Mouse (Mus musculus) limb, embryonic 11.5 days (tissue): ENCODE results near the gene Qrich2. TPM values are rescaled to one million over a fixed set of nuclear protein-coding genes. Genes with fewer than 3 reads are reported as not detected.

ENCODE experiments used
- ATAC-seq: fragments of 200-750 bp; cut with Nextera tagmentation; 2 replicates; pipeline ENCODE4 v1.8.0; 2017; ENCODE audit warnings: low read depth; ENCODE audit not compliant: insufficient number of reproducible peaks, low FRiP score, low TSS enrichment
- DNase-seq: peaks from one replicate; pipeline ENCODE4 v3.0.0-alpha.2; 2015; ENCODE audit warnings: low spot score
- H3K27ac ChIP-seq: fragments of 300-500 bp; sonication (generic); replicated peaks from 2 replicates; pipeline ENCODE4 v1.5.1; 2014; ENCODE audit warnings: low read depth, mild to moderate bottlenecking, low read length
- H3K27me3 ChIP-seq: fragments of 300-500 bp; sonication (generic); 2 replicates; pipeline ENCODE4 v1.6.1; 2014; ENCODE audit warnings: mild to moderate bottlenecking, low read length, mixed read lengths; ENCODE audit not compliant: control insufficient read depth, insufficient read depth
- H3K36me3 ChIP-seq: fragments of 300-500 bp; sonication (generic); 2 replicates; pipeline ENCODE4 v1.6.1; 2014; ENCODE audit warnings: mild to moderate bottlenecking, low read length, moderate library complexity, mixed read lengths; ENCODE audit not compliant: control insufficient read depth, insufficient read depth
- H3K4me1 ChIP-seq: fragments of 300-500 bp; sonication (generic); 2 replicates; pipeline ENCODE4 v1.6.1; 2014; ENCODE audit warnings: low read length, mixed read lengths; ENCODE audit not compliant: control insufficient read depth, insufficient read depth
- H3K4me2 ChIP-seq: fragments of 300-500 bp; sonication (generic); 2 replicates; pipeline ENCODE4 v1.6.1; 2014; ENCODE audit warnings: low read depth, mild to moderate bottlenecking, moderate library complexity; ENCODE audit not compliant: severe bottlenecking
- H3K4me3 ChIP-seq: fragments of 300-500 bp; sonication (generic); 2 replicates; pipeline ENCODE4 v1.5.1; 2014; ENCODE audit warnings: low read depth, low read length
- H3K9ac ChIP-seq: fragments of 300-500 bp; sonication (generic); 2 replicates; pipeline ENCODE4 v1.6.1; 2014; ENCODE audit warnings: mild to moderate bottlenecking, low read length
- H3K9me3 ChIP-seq: fragments of 300-500 bp; sonication (generic); 2 replicates; pipeline ENCODE4 v1.6.1; 2016; ENCODE audit warnings: low read length; ENCODE audit not compliant: control insufficient read depth
- WGBS: fragments of 180-500 bp; shearing (Covaris S2); extraction: QIAGEN DNeasy Blood & Tissue Kit; methylation state at CpG from one replicate; pipeline ENCODE4 v1.1.7; 2014; 5-methylcytosine and 5-hydroxymethylcytosine counted together
- polyA plus RNA-seq: library from polyadenylated mRNA; unstranded; fragments of >200 nt; fragmentation: Nextera tagmentation; extraction: Ambion mirVana; gene quantifications from 2 replicates; pipeline ENCODE4 v1.2.1, GENCODE M21; 2014

Qrich2 gene
- polyA plus RNA-seq, 1 experiment from 2014 or later: 0.37 TPM

DNA sequence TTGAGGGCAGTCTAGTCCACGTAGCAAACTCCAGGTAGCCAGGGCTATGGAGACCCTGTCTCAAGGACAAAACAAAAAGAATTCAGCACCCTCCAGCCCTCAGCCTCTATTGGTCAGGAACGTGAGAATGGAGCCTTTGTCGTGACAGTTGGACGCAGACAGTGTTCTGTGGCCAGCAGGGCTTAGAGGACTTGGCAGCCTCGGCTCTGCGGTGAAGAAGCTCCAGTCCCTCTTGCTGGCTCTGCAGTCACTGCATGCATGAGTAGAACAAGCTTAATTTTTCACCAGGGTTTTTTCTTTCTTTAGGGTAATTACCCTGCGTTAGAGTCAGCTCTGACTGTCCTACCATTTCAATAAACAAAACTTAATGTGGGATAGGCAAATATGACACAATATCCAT, 15.7 kb upstream of the Qrich2 start:
- H3K36me3 ChIP-seq: peaks cover 43% of the 10 kb centered on the region
- H3K27ac ChIP-seq: no peak overlapping the region
- no peaks in the 10 kb centered on the region for H3K9me3 ChIP-seq
- no peak overlapping the region for H3K9ac ChIP-seq
- no peak overlapping the region for H3K4me2 ChIP-seq
- DNase-seq: no peak
- H3K27me3 ChIP-seq: no peaks in the 10 kb centered on the region
- H3K4me1 ChIP-seq: no peaks in the 10 kb centered on the region
- no peak for ATAC-seq
- 89% methylated on average over 7 of the region's 7 CpGs for WGBS
- H3K4me3 ChIP-seq: no peak overlapping the region

- Histone ChIP-seq H3K9me3 (no peaks in the 10 kb centered on the region), H3K27me3 (no peaks in the 10 kb centered on the region), H3K4me3 (no peak overlapping the region), H3K9ac (no peak overlapping the region), H3K4me1 (no peaks in the 10 kb centered on the region), H3K36me3 (peaks cover 46% of the 10 kb centered on the region), H3K27ac (no peak overlapping the region), H3K4me2 (no peak overlapping the region)
- DNase-seq (no peak), ATAC-seq (no peak)
- 97% methylated on average over 8 of the region's 8 CpGs for WGBS
Observed at GRCm38 (mm10) chr11:116480975-116481374, 14.9 kb upstream of the Qrich2 start.

DNA sequence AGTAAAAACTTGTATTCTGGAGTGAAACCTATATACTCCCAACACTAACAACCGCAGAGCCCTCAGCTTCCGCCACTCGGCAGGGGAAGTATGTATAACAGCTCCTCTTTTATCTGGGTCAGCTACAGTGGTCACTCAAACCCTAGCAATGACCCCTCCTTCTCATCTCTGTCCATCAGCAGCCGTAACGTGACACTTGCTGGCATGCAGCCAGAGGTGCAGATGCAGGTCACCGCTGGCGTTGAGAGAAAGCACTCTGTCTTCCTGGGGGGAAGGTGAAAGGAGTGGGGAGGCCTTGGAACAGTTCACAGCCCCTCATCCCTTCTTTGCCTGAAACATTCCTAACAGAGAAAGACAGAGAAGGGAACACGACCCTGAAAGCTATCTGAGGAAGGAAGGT, 13.8 kb upstream of the Qrich2 start:
- 60% methylated on average over 8 of the region's 8 CpGs for WGBS
- peaks cover 46% of the 10 kb centered on the region for H3K36me3 ChIP-seq

DNA sequence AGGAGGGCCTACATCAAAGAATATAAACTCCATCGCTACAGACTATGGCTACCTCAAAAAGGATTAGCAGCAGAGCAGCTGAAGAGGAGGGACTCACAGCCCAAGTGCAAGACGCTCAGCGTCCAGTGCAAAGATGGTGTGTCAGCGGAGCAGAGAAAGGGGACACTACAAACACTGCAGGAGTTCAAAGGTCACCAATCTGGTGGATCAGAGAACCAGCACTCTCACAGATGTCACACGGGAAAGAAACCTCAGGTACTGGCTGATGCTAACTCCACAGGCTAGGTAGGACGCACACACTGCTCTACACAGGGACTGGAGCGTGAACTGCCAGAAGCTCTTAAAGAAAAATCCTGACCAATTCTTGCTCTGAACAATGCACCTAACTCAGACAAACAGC, 12.9 kb upstream of the Qrich2 start:
- no peak overlapping the region for H3K27ac ChIP-seq
- no peaks in the 10 kb centered on the region for H3K9me3 ChIP-seq
- H3K4me1 ChIP-seq: no peaks in the 10 kb centered on the region
- no peaks in the 10 kb centered on the region for H3K27me3 ChIP-seq
- H3K4me2 ChIP-seq: no peak overlapping the region
- WGBS: 82% methylated on average over 7 of the region's 7 CpGs
- H3K36me3 ChIP-seq: peaks cover 47% of the 10 kb centered on the region
- DNase-seq (no peak), ATAC-seq (no peak)
- no peak overlapping the region for H3K9ac ChIP-seq
- no peak overlapping the region for H3K4me3 ChIP-seq

More for the DNA sequence above, 13.8 kb upstream of the Qrich2 start:
- Histone ChIP-seq H3K27me3 (no peaks in the 10 kb centered on the region), H3K9ac (no peak overlapping the region), H3K4me2 (no peak overlapping the region), H3K27ac (no peak overlapping the region), H3K4me3 (no peak overlapping the region), H3K4me1 (no peaks in the 10 kb centered on the region), H3K9me3 (no peaks in the 10 kb centered on the region)
- ATAC-seq (no peak), DNase-seq (no peak)

DNA sequence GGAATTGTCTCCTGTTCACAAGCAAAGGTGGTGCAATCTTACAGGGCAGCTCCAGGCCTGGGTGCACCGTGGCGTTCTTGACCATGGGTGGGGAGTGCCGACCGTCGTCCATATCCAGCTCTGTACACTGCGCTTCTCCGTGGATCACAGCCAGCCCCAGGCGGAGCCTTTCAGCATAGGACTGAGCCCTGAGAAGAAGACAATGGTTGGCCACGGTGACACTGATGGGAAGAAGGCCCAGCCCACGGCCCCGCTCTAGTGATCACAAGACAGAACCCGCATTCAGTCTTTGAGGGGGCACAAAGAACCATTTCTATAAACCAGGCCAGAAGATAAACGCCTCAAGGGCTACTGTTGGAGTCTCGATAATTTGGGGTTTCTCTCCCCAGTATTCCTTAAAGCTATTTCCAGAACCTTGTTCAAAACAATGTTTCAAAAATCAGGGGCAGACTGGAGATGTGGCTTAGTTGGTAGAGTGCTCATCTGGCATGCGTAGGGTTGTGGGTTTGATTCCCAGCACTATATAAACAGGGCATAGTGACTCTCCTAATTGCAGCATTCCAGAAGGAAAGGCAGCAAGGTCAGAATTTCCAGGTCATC, 11.2 kb upstream of the Qrich2 start:
- H3K27me3 ChIP-seq: no peaks in the 10 kb centered on the region
- H3K9ac ChIP-seq: no peak overlapping the region
- H3K4me1 ChIP-seq: no peaks in the 10 kb centered on the region
- WGBS: 95% methylated on average over 15 of the region's 15 CpGs
- peaks cover 47% of the 10 kb centered on the region for H3K36me3 ChIP-seq
- ATAC-seq (no peak), DNase-seq (no peak)
- H3K4me3 ChIP-seq: no peak overlapping the region
- no peaks in the 10 kb centered on the region for H3K9me3 ChIP-seq
- H3K4me2 ChIP-seq: no peak overlapping the region
- no peak overlapping the region for H3K27ac ChIP-seq

- Histone ChIP-seq H3K9me3 (no peaks in the 10 kb centered on the region), H3K4me3 (no peak overlapping the region), H3K9ac (no peak overlapping the region), H3K27ac (no peak overlapping the region), H3K4me1 (no peaks in the 10 kb centered on the region), H3K36me3 (peaks cover 49% of the 10 kb centered on the region), H3K27me3 (no peaks in the 10 kb centered on the region), H3K4me2 (no peak overlapping the region)
- WGBS: 86% methylated on average over 6 of the region's 6 CpGs
- ATAC-seq (no peak), DNase-seq (no peak)
Observed at GRCm38 (mm10) chr11:116476696-116477095, 10.7 kb upstream of the Qrich2 start.

- no peaks in the 10 kb centered on the region for H3K9me3 ChIP-seq
- no peak overlapping the region for H3K9ac ChIP-seq
- H3K4me1 ChIP-seq: no peaks in the 10 kb centered on the region
- no peaks in the 10 kb centered on the region for H3K27me3 ChIP-seq
- no peak overlapping the region for H3K4me2 ChIP-seq
- DNase-seq (no peak), ATAC-seq (no peak)
- no peak overlapping the region for H3K27ac ChIP-seq
- H3K36me3 ChIP-seq: peaks cover 51% of the 10 kb centered on the region
- 93% methylated on average over 10 of the region's 10 CpGs for WGBS
- H3K4me3 ChIP-seq: no peak overlapping the region
Observed at GRCm38 (mm10) chr11:116476041-116476440, 10.0 kb upstream of the Qrich2 start.

DNA sequence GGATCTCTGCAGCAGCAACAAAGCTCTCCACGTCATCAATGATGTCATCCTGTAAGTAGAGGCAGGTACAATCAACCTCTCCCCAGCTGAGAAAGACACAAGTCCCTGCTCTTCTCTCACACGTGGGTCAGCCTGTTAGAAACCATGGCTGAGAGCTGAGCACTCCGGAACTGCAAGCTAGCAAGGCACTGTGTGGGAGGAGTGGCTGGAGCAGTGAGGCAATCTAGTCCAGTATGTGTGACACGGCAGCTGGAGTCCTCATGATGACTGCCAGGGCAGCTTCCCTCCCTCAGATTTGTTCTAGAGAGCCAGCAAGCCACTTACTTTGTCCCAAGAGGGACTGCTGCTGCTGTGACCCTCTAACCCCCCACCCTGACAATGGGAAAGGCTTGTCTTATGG, 6.2 kb upstream of the Qrich2 start:
- WGBS: 85% methylated on average over 4 of the region's 4 CpGs
- no peaks in the 10 kb centered on the region for H3K27me3 ChIP-seq
- H3K9ac ChIP-seq: no peak overlapping the region
- H3K27ac ChIP-seq: no peak overlapping the region
- ATAC-seq (no peak), DNase-seq (no peak)
- peaks cover 40% of the 10 kb centered on the region for H3K36me3 ChIP-seq
- H3K4me1 ChIP-seq: no peaks in the 10 kb centered on the region
- H3K9me3 ChIP-seq: no peaks in the 10 kb centered on the region
- H3K4me3 ChIP-seq: no peak overlapping the region
- no peak overlapping the region for H3K4me2 ChIP-seq

DNA sequence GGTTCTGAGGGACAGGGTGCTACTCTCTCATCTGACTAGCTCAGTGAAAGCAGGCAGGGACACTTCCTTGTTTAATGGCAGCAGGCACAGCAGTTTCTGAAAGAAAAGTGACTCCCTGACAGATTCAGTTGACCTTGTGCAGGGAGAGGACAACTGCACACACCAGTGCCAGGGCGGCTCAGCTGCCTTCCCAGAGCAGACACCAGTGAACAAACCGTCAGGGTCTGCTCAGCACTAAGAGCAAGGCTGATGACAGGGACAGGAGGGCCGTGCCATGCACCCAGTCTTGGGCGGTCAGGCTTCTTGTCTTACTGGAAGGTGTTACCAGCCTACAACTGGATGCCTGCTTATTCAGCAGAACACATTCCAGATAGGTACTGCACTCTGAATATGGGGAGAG, 4.9 kb upstream of the Qrich2 start:
- Histone ChIP-seq H3K27ac (no peak overlapping the region), H3K4me3 (no peak overlapping the region), H3K4me2 (no peak overlapping the region), H3K9ac (no peak overlapping the region), H3K27me3 (no peaks in the 10 kb centered on the region), H3K4me1 (no peaks in the 10 kb centered on the region), H3K36me3 (peaks cover 31% of the 10 kb centered on the region), H3K9me3 (no peaks in the 10 kb centered on the region)
- ATAC-seq (no peak), DNase-seq (no peak)
- WGBS: 87% methylated on average over 4 of the region's 4 CpGs
